22 mouse cellular contexts compared by ENCODE assay signal in the genomic region with DNA sequence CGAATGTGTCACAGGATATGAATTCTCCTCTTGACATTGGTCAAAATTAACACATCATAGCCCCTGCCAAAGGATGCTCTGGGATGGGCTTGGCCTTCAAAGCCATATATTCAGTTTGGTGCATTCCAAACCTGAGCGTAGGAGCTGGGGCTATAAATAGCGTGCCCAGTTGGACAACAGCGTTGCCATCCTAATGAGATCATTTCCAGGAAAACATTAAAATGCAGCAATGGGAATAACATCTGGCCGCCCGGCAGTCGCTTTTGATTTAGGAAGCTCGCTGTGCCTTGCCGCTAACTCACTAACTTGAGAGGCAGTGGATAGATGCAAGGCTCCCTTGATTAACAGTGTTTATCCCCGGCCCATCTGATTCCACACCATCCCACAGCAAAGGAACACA. TPM values are rescaled to one million over a fixed set of nuclear protein-coding genes. Genes with fewer than 3 reads are reported as not detected.
DNase-seq lines count a peak whose midpoint lies in the region; ATAC-seq and TF ChIP-seq lines count a peak whose summit lies in the region.
"Had no signal": no experiment of that assay in that cellular context is flagged by ENCODE, and none has a peak within 500 bp of the region (broad histone marks: within the 10 kb centered on the region; RNA-seq: fewer than 3 reads in every experiment).

No protein-coding gene starts in this region.

- TF ChIP-seq POLR2A in kidney, adult 2 months (IDR thresholded peaks at IDR 0.05; ENCODE audit: low read depth, low read length) = no peak
- no peak for TF ChIP-seq POLR2A in myocyte (IDR thresholded peaks at IDR 0.05; ENCODE audit: insufficient read length, low read depth)

- no peak overlapping the region for H3K9ac ChIP-seq in kidney, embryonic 14.5 days (ENCODE audit: low read depth, low read length)
- H3K9ac ChIP-seq in stomach, embryonic 14.5 days (replicated peaks; ENCODE audit: low read depth, low read length) = no peak overlapping the region
- no peak overlapping the region for H3K9ac ChIP-seq in stomach, postnatal 0 days (ENCODE audit: low read length)
- H3K9ac ChIP-seq: heart, embryonic 15.5 days; hindbrain, embryonic 14.5 days; limb, embryonic 13.5 days had no signal

- TF ChIP-seq EP300 in stomach, postnatal 0 days (optimal IDR thresholded peaks at IDR 0.05) = no peak

- H3K36me3 ChIP-seq in kidney, adult 2 months (ENCODE audit: control insufficient read depth, insufficient read depth, low read length) = no peaks in the 10 kb centered on the region
- no peaks in the 10 kb centered on the region for H3K36me3 ChIP-seq in kidney, embryonic 14.5 days (ENCODE audit: control insufficient read depth, insufficient read depth, low read length)
- H3K36me3 ChIP-seq in stomach, embryonic 14.5 days (ENCODE audit: control insufficient read depth, insufficient read depth, low read length) = no peaks in the 10 kb centered on the region
- no peaks in the 10 kb centered on the region for H3K36me3 ChIP-seq in stomach, postnatal 0 days (ENCODE audit: control insufficient read depth, insufficient read depth, low read length)
- no peaks in the 10 kb centered on the region for H3K36me3 ChIP-seq in myocyte (ENCODE audit: control insufficient read depth, insufficient read depth)
- H3K36me3 ChIP-seq: heart, embryonic 15.5 days; limb, embryonic 13.5 days had no signal

- no peak overlapping the region for H3K4me2 ChIP-seq in kidney, embryonic 14.5 days (replicated peaks; ENCODE audit: low read depth, low read length)
- no peak overlapping the region for H3K4me2 ChIP-seq in stomach, embryonic 14.5 days (replicated peaks; ENCODE audit: low read depth, low read length)
- H3K4me2 ChIP-seq in stomach, postnatal 0 days (replicated peaks; ENCODE audit: low read depth) = no peak overlapping the region
- H3K4me2 ChIP-seq in myocyte (ENCODE audit: low read depth) = peak overlapping the region; percentile 50
- H3K4me2 ChIP-seq: heart, embryonic 15.5 days; hindbrain, embryonic 14.5 days; limb, embryonic 13.5 days had no signal

- ATAC-seq in kidney, embryonic 14.5 days (ENCODE audit: low FRiP score, low TSS enrichment) = no peak
- no peak for ATAC-seq in stomach, embryonic 14.5 days (ENCODE audit: insufficient number of reproducible peaks, insufficient read depth, low FRiP score, low read depth)
- ATAC-seq in stomach, postnatal 0 days (ENCODE audit: low FRiP score, low TSS enrichment) = no peak

- H3K4me1 ChIP-seq in kidney, adult 2 months (ENCODE audit: control insufficient read depth, insufficient read depth, low read length) = peaks cover 3% of the 10 kb centered on the region; the same call in 1 of the 2 replicates
- peaks cover 3% of the 10 kb centered on the region; the same call in 1 of the 2 replicates for H3K4me1 ChIP-seq in kidney, embryonic 14.5 days (ENCODE audit: control insufficient read depth, insufficient read depth, low read length)
- 0 out of 2 replicates have a peak, but pooled peaks cover 3% of the 10 kb centered on the region for H3K4me1 ChIP-seq in stomach, embryonic 14.5 days (ENCODE audit: control insufficient read depth, insufficient read depth, low read length)
- H3K4me1 ChIP-seq in stomach, postnatal 0 days (replicated peaks; ENCODE audit: control insufficient read depth, insufficient read depth) = no peaks in the 10 kb centered on the region
- H3K4me1 ChIP-seq: megakaryocyte, embryonic 14.5 days had no signal

- H3K9me3 ChIP-seq in kidney, embryonic 14.5 days (ENCODE audit: control insufficient read depth, low read length) = no peaks in the 10 kb centered on the region
- H3K9me3 ChIP-seq in stomach, embryonic 14.5 days (ENCODE audit: control insufficient read depth, low read depth, low read length) = no peaks in the 10 kb centered on the region
- no peaks in the 10 kb centered on the region for H3K9me3 ChIP-seq in stomach, postnatal 0 days (ENCODE audit: control insufficient read depth, low read length)
- H3K9me3 ChIP-seq: heart, embryonic 15.5 days; limb, embryonic 13.5 days; megakaryocyte, embryonic 14.5 days had no signal

- 46% methylated on average over 10 of the region's 10 CpGs for WGBS in kidney, adult 2 months
- WGBS in kidney, embryonic 14.5 days = 34% methylated on average over 10 of the region's 10 CpGs
- 65% methylated on average over 10 of the region's 10 CpGs for WGBS in stomach, embryonic 14.5 days
- 57% methylated on average over 10 of the region's 10 CpGs for WGBS in stomach, postnatal 0 days

- H3K4me3 ChIP-seq in kidney, adult 2 months (ENCODE audit: insufficient read depth, low read depth, low read length) = no peak overlapping the region
- H3K4me3 ChIP-seq in kidney, embryonic 14.5 days (ENCODE audit: low read length) = no peak overlapping the region
- no peak overlapping the region for H3K4me3 ChIP-seq in stomach, embryonic 14.5 days (ENCODE audit: low read depth, low read length)
- no peak overlapping the region for H3K4me3 ChIP-seq in stomach, postnatal 0 days (ENCODE audit: low read depth, low read length)
- no peak overlapping the region for H3K4me3 ChIP-seq in myocyte
- H3K4me3 ChIP-seq: heart, embryonic 15.5 days; limb, embryonic 13.5 days; megakaryocyte, embryonic 14.5 days had no signal

- no peak overlapping the region for H3ac ChIP-seq in myocyte (ENCODE audit: control insufficient read depth, insufficient read length)

- DNase-seq in gastrocnemius, adult 18-20 months (ENCODE audit: low spot score) = peak; percentile 11
- DNase-seq in gastrocnemius, adult 8-10 months (ENCODE audit: low spot score in 2 of 2) = no peak
- peak; percentile 14 for DNase-seq in kidney, adult 2 months
- no peak for DNase-seq in stomach, postnatal 0 days (ENCODE audit: low spot score)
- no peak for DNase-seq in layer of hippocampus, adult 8-10 months (ENCODE audit: low spot score in 2 of 2)
- DNase-seq: cerebellum, adult 18-20 months; kidney, adult 11 months; lung, adult 2 months; right cerebral cortex, adult 18-20 months; spleen, adult 18-20 months; thymus, postnatal 25 days had no signal

- TF ChIP-seq CTCF in kidney, adult 2 months (conservative IDR thresholded peaks at IDR 0.05; ENCODE audit: insufficient read depth, insufficient read length, low read depth, low read length) = no peak
- no peak for TF ChIP-seq CTCF in stomach, postnatal 0 days (IDR thresholded peaks at IDR 0.05; ENCODE audit: low read depth)

- no peaks in the 10 kb centered on the region for H3K79me2 ChIP-seq in myocyte (ENCODE audit: control insufficient read depth, insufficient read depth)

- no peaks in the 10 kb centered on the region for H3K27me3 ChIP-seq in kidney, adult 2 months (replicated peaks; ENCODE audit: control insufficient read depth, insufficient read depth, low read length)
- H3K27me3 ChIP-seq in kidney, embryonic 14.5 days (ENCODE audit: control insufficient read depth, insufficient read depth, low read length) = no peaks in the 10 kb centered on the region
- H3K27me3 ChIP-seq in stomach, embryonic 14.5 days (ENCODE audit: control insufficient read depth, insufficient read depth, low read length) = no peaks in the 10 kb centered on the region
- no peaks in the 10 kb centered on the region for H3K27me3 ChIP-seq in stomach, postnatal 0 days (ENCODE audit: control insufficient read depth, insufficient read depth, low read length)
- no peaks in the 10 kb centered on the region for H3K27me3 ChIP-seq in myocyte (ENCODE audit: control insufficient read depth, insufficient read depth, insufficient read length)
- H3K27me3 ChIP-seq: limb, embryonic 13.5 days had no signal

- no peak overlapping the region for H3K27ac ChIP-seq in kidney, adult 2 months (ENCODE audit: insufficient read depth, low read depth, low read length)
- H3K27ac ChIP-seq in kidney, embryonic 14.5 days (ENCODE audit: low read depth, low read length) = no peak overlapping the region
- H3K27ac ChIP-seq in stomach, embryonic 14.5 days (ENCODE audit: low read length) = 0 out of 2 replicates have a peak overlapping the region, but pooled peaks have one; percentile 10
- no peak overlapping the region for H3K27ac ChIP-seq in stomach, postnatal 0 days (replicated peaks)
- H3K27ac ChIP-seq: heart, embryonic 15.5 days; hindbrain, embryonic 14.5 days had no signal

TF ChIP-seq in myocyte, 11 proteins besides CTCF, POLR2A, EP300 and RAD21:
- TF ChIP-seq MAX (IDR thresholded peaks at IDR 0.05; ENCODE audit: low read depth) = no peak
- no peak for TF ChIP-seq SRF (IDR thresholded peaks at IDR 0.05; ENCODE audit: control insufficient read depth, insufficient read length, low read depth)
- TF ChIP-seq TCF3 (IDR thresholded peaks at IDR 0.05; ENCODE audit: insufficient read length, low read depth) = no peak
- TF ChIP-seq E2F4 (IDR thresholded peaks at IDR 0.05; ENCODE audit: insufficient read depth) = no peak

RNA-seq across cellular contexts. Expression of gene Lect2, which starts 18.0 kb away (rescaled TPM):
- not detected for total RNA-seq in gastrocnemius, adult 18-20 months (2021)
- total RNA-seq in gastrocnemius, adult 8-10 months (2022) = not detected
- polyA plus RNA-seq in kidney, adult 2 months (2012; rRNA removed) = 0.19 TPM in 2 replicates
- 0.96 and 1.6 TPM in 2 replicates for polyA plus RNA-seq in kidney, embryonic 14.5 days (2014; fragmentation: Nextera tagmentation; extraction: Ambion mirVana)
- not detected in 2 replicates for polyA plus RNA-seq in stomach, embryonic 14.5 days (2014; fragmentation: Nextera tagmentation; extraction: Ambion mirVana)
- polyA plus RNA-seq in stomach, postnatal 0 days (2015; fragmentation: Nextera tagmentation; extraction: Ambion mirVana) = 0.19 and 0.27 TPM in 2 replicates
- not detected for polyA plus RNA-seq in myocyte (2012; fragmentation: generic; extraction: Trizol)
- not detected for total RNA-seq in layer of hippocampus, adult 8-10 months (2022)
- total RNA-seq: ES-E14; left cerebral cortex, adult 18-20 months; monocyte, adult 5-6 weeks had no signal
- polyA plus RNA-seq: C2C12; heart, embryonic 15.5 days; hindbrain, embryonic 14.5 days; limb, embryonic 13.5 days; lung, adult 2 months had no signal

RNA-seq across cellular contexts. Expression of gene Tgfbi, which starts 43.0 kb away (rescaled TPM):
- total RNA-seq in gastrocnemius, adult 18-20 months (2021) = 10 to 100 TPM; 13.4 to 17.6 TPM
- 10 to 100 TPM in 2 of 4 experiments, 1 to 10 TPM in 2; 3.8 to 15.6 (median 7.6) TPM for total RNA-seq in gastrocnemius, adult 8-10 months (2022)
- polyA plus RNA-seq in kidney, adult 2 months (2012; rRNA removed) = 18.8 and 20.8 TPM in 2 replicates
- 76.2 and 105 TPM in 2 replicates for polyA plus RNA-seq in kidney, embryonic 14.5 days (2014; fragmentation: Nextera tagmentation; extraction: Ambion mirVana)
- 123 and 134 TPM in 2 replicates for polyA plus RNA-seq in stomach, embryonic 14.5 days (2014; fragmentation: Nextera tagmentation; extraction: Ambion mirVana)
- 140 and 149 TPM in 2 replicates for polyA plus RNA-seq in stomach, postnatal 0 days (2015; fragmentation: Nextera tagmentation; extraction: Ambion mirVana)
- 1.8 TPM for polyA plus RNA-seq in myocyte (2012; fragmentation: generic; extraction: Trizol)
- total RNA-seq in layer of hippocampus, adult 8-10 months (2022) = 1 to 10 TPM; 4.6 to 5.2 (median 4.8) TPM

RNA-seq across cellular contexts. Expression of gene Fbxl21, which starts 44.1 kb away (rescaled TPM):
- under 1 TPM in 1 of 2 experiments, not detected in 1; 0.33 TPM for total RNA-seq in gastrocnemius, adult 18-20 months (2021)
- under 1 TPM in 2 of 4 experiments, not detected in 2; 0.24 to 0.29 TPM for total RNA-seq in gastrocnemius, adult 8-10 months (2022)
- 3.6 and 4.1 TPM in 2 replicates for polyA plus RNA-seq in kidney, adult 2 months (2012; rRNA removed)
- polyA plus RNA-seq in kidney, embryonic 14.5 days (2014; fragmentation: Nextera tagmentation; extraction: Ambion mirVana) = 2.9 and 3.6 TPM in 2 replicates
- polyA plus RNA-seq in stomach, embryonic 14.5 days (2014; fragmentation: Nextera tagmentation; extraction: Ambion mirVana) = 2.5 and 3.2 TPM in 2 replicates
- 1.2 TPM in 2 replicates for polyA plus RNA-seq in stomach, postnatal 0 days (2015; fragmentation: Nextera tagmentation; extraction: Ambion mirVana)
- polyA plus RNA-seq in myocyte (2012; fragmentation: generic; extraction: Trizol) = 0.20 TPM
- total RNA-seq in layer of hippocampus, adult 8-10 months (2022) = 10 to 100 TPM in 1 of 4 experiments, 1 to 10 TPM in 3; 6.4 to 10.3 (median 8.0) TPM

Comparison
In these comparisons a context has a peak if more than half of its experiments do, and no peak if none do; other contexts are left out.
1. DNase-seq: peak in gastrocnemius, adult 18-20 months (single experiment) and kidney, adult 2 months (single experiment); none in gastrocnemius, adult 8-10 months (0 of 2), stomach, postnatal 0 days (single experiment) and layer of hippocampus, adult 8-10 months (0 of 2).